Mouse (Mus musculus) kidney, adult 10 weeks (tissue): ENCODE results near the gene Ankrd28. TPM values are rescaled to one million over a fixed set of nuclear protein-coding genes. Genes with fewer than 3 reads are reported as not detected.

Experiments used
- polyA plus RNA-seq: library from polyadenylated mRNA; stranded (reverse); fragments of 350-450 nt; fragmentation: Illumina TruSeq; extraction: RNeasy Lipid Tissue Mini Kit (QIAGEN cat#74804); gene quantifications from one replicate; pipeline ENCODE4 v1.2.3, GENCODE M21; 2014; ENCODE audit warnings: low read depth, low replicate concordance

Ankrd28 gene
- polyA plus RNA-seq = 49.8 TPM

DNA sequence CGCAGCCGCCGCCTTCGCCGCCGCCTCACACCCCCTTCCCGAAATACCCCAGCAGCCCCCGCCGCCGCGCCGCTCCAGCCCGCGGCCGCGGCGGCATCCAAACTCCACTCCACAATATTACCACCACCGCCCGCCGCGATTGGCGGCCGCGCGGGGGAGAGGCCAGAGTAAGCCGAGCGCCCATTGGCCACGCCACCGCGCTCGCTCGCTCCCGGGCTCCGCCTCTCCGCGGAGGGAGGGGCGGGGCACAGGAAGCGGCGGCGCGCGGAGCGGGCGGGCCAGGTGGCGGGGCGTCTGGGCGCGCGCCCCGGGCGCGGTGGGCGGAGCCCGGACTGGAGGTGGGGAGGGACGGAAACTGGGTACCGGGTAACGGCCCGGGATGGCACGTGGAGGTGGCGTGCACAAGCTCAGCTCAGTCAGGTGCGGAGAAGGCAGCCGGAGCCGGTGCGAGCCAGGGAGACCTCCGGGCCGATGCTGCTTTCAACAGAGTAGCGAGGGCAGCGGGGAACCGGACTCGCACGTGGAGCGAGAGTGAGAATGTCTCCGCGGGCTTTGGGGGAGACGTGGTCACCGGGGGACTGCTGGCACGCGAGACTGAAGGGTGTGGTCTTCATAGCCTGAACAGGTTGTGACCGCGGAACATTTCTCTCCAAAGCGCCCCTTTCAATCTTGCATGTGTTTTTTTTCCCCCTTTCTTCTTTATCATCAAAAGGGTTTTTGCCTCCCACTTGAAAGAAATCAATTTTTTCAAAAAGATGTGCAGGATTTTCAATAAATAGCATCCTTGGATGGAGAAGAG lies at the start of gene Ankrd28:
Gene Ankrd28 (minus strand): TSS at position 81 of the 799 bp plus-strand sequence.

Other genes with a start within 250 kb of the Ankrd28 start
- not detected for gene Colq, start 239.3 kb downstream of the Ankrd28 start, polyA plus RNA-seq
- gene Gm49387, start 189.8 kb downstream of the Ankrd28 start, polyA plus RNA-seq = not detected
- 8.1 TPM for gene Btd, start 189.6 kb downstream of the Ankrd28 start, polyA plus RNA-seq
- gene Hacl1, start 189.4 kb downstream of the Ankrd28 start, polyA plus RNA-seq = 130 TPM
- 3.7 TPM for gene Galnt15, start 198.3 kb upstream of the Ankrd28 start, polyA plus RNA-seq